Mouse (Mus musculus) midbrain, embryonic 13.5 days (tissue): ENCODE results near the gene Slc19a2. TPM values are rescaled to one million over a fixed set of nuclear protein-coding genes. Genes with fewer than 3 reads are reported as not detected.
"Not testable (repeated sequence)": the region's sequence is repeated elsewhere in the genome, so short reads cannot be mapped to it uniquely, and the experiment has no call there.

Experiments
- ATAC-seq: fragments of 200-750 bp; cut with Nextera tagmentation; 2 replicates; pipeline ENCODE4 v1.8.0; 2017; ENCODE audit warnings: mild to moderate bottlenecking, moderate TSS enrichment, moderate library complexity
- H3K27ac ChIP-seq: fragments of 300-500 bp; sonication (generic); 2 replicates; pipeline ENCODE4 v1.5.1; 2015; ENCODE audit warnings: inconsistent platforms, mild to moderate bottlenecking, moderate library complexity
- H3K27me3 ChIP-seq: fragments of 300-500 bp; sonication (generic); 2 replicates; pipeline ENCODE4 v1.6.1; 2015; ENCODE audit warnings: mild to moderate bottlenecking, inconsistent platforms
- H3K36me3 ChIP-seq: fragments of 300-500 bp; sonication (generic); 2 replicates; pipeline ENCODE4 v1.6.1; 2015; ENCODE audit warnings: mild to moderate bottlenecking, inconsistent platforms
- H3K4me1 ChIP-seq: fragments of 300-500 bp; sonication (generic); replicated peaks from 2 replicates; pipeline ENCODE4 v1.6.1; 2015; ENCODE audit warnings: inconsistent platforms
- H3K4me2 ChIP-seq: fragments of 300-500 bp; sonication (generic); replicated peaks from 2 replicates; pipeline ENCODE4 v1.6.1; 2015; ENCODE audit warnings: moderate library complexity, mild to moderate bottlenecking, inconsistent platforms
- H3K4me3 ChIP-seq: fragments of 300-500 bp; sonication (generic); replicated peaks from 2 replicates; pipeline ENCODE4 v1.5.1; 2015; ENCODE audit warnings: mild to moderate bottlenecking, inconsistent platforms
- H3K9ac ChIP-seq: fragments of 300-500 bp; sonication (generic); replicated peaks from 2 replicates; pipeline ENCODE4 v1.6.1; 2015; ENCODE audit warnings: mild to moderate bottlenecking, inconsistent platforms
- H3K9me3 ChIP-seq: fragments of 300-500 bp; sonication (generic); 2 replicates; pipeline ENCODE4 v1.6.1; 2016; ENCODE audit warnings: mild to moderate bottlenecking, inconsistent platforms
- WGBS: fragments of 180-500 bp; shearing (Covaris S2); methylation state at CpG from one replicate; pipeline ENCODE4 v1.1.7; 2015; 5-methylcytosine and 5-hydroxymethylcytosine counted together
- polyA plus RNA-seq: library from polyadenylated mRNA; unstranded; fragments of >200 nt; fragmentation: Nextera tagmentation; extraction: Ambion mirVana; gene quantifications from 2 replicates; pipeline ENCODE4 v1.2.1, GENCODE M21; 2015

Gene Slc19a2
- polyA plus RNA-seq, 1 experiment from 2014 or later = 7.7 TPM

DNA sequence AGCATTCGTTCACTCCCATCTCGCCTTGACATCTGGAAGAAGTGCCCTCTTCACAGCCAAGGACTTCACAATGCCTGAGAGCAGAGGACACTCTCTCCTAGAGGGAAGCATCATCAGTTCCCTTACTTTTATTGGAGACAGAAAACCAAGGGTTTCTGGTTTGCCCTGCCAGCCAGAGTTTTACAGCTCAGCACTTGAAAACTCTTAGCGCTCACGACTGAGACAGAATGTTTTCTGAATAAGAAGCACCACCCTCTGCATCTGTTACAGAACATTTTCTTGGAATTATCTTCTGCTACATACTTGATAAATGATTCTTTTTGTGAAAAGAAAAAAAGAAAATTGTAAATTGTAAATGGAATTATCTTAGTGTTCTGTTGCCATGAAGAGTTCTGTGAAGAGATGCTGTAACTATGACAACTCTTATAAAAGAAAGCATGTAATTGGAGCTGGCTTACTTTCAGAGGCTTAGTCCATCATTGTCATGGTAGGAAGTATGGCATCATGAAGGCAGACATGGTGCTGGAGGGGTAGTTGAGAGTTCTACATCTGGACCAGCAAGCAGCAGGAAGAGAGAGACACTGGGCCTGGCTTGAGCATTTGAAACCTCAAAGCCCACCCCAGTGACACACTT lies 16.8 kb upstream of the Slc19a2 start:
- not testable (repeated sequence) for H3K9me3 ChIP-seq, H3K27me3 ChIP-seq, H3K4me3 ChIP-seq, H3K9ac ChIP-seq, H3K36me3 ChIP-seq, H3K4me1 ChIP-seq, ATAC-seq, H3K27ac ChIP-seq, H3K4me2 ChIP-seq
- 79% methylated on average over 2 of the region's 4 CpGs for WGBS

GRCm38 (mm10) chr1:164233447-164233846 lies 15.4 kb upstream of the Slc19a2 start:
- H3K27ac ChIP-seq = no peak overlapping the region
- no peaks in the 10 kb centered on the region for H3K4me1 ChIP-seq
- WGBS = 81% methylated on average over 1 of the region's 1 CpGs
- H3K4me2 ChIP-seq = no peak overlapping the region
- no peaks in the 10 kb centered on the region for H3K36me3 ChIP-seq
- no peak for ATAC-seq
- H3K9ac ChIP-seq = no peak overlapping the region
- H3K4me3 ChIP-seq = no peak overlapping the region
- H3K27me3 ChIP-seq = no peaks in the 10 kb centered on the region
- no peaks in the 10 kb centered on the region for H3K9me3 ChIP-seq

DNA sequence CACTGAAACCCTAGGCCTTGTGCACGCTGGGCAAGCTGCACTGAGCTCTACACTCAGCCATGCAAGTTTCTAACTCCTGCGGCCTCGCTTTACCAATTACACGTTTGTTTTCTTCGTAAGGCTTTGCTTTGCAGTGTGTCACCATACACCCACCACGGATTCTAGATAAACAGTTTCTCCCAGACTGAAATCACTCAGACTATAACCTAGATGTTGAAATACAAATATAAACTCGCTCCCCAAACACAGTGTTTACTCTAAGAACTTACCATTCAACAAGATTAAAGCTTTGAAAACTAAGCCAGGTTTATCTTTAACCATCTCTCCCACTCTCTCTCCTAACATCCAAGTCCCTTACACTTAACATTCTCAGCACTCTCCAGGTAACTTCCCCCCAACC lies 13.8 kb upstream of the Slc19a2 start:
- Histone ChIP-seq H3K36me3 (no peaks in the 10 kb centered on the region), H3K4me2 (no peak overlapping the region), H3K27me3 (no peaks in the 10 kb centered on the region), H3K27ac (no peak overlapping the region), H3K9me3 (no peaks in the 10 kb centered on the region), H3K9ac (no peak overlapping the region), H3K4me3 (no peak overlapping the region), H3K4me1 (no peaks in the 10 kb centered on the region)
- 65% methylated on average over 7 of the region's 7 CpGs for WGBS
- no peak for ATAC-seq

- Histone ChIP-seq H3K4me2 (no peak overlapping the region), H3K36me3 (no peaks in the 10 kb centered on the region), H3K27ac (no peak overlapping the region), H3K4me3 (no peak overlapping the region), H3K9ac (no peak overlapping the region), H3K4me1 (no peaks in the 10 kb centered on the region), H3K27me3 (no peaks in the 10 kb centered on the region), H3K9me3 (no peaks in the 10 kb centered on the region)
- 54% methylated on average over 7 of the region's 7 CpGs for WGBS
- ATAC-seq = no peak
These were observed 12.8 kb upstream of the Slc19a2 start for GRCm38 (mm10) chr1:164236078-164236477.

GRCm38 (mm10) chr1:164241494-164241893 lies 7.4 kb upstream of the Slc19a2 start:
- Histone ChIP-seq H3K9ac (no peak overlapping the region), H3K36me3 (no peaks in the 10 kb centered on the region), H3K27me3 (no peaks in the 10 kb centered on the region), H3K4me2 (no peak overlapping the region), H3K4me3 (no peak overlapping the region), H3K9me3 (no peaks in the 10 kb centered on the region), H3K4me1 (no peaks in the 10 kb centered on the region), H3K27ac (no peak overlapping the region)
- WGBS = 84% methylated on average over 2 of the region's 2 CpGs
- no peak for ATAC-seq

GRCm38 (mm10) chr1:164242809-164243208 lies 6.0 kb upstream of the Slc19a2 start:
- ATAC-seq = no peak
- H3K9me3 ChIP-seq = no peaks in the 10 kb centered on the region
- 70% methylated on average over 8 of the region's 8 CpGs for WGBS
- no peaks in the 10 kb centered on the region for H3K27me3 ChIP-seq
- H3K27ac ChIP-seq = no peak overlapping the region
- H3K4me1 ChIP-seq = peaks cover 3% of the 10 kb centered on the region; the same call in 1 of the 2 replicates
- H3K9ac ChIP-seq = no peak overlapping the region
- H3K36me3 ChIP-seq = no peaks in the 10 kb centered on the region
- H3K4me3 ChIP-seq = no peak overlapping the region
- H3K4me2 ChIP-seq = no peak overlapping the region

DNA sequence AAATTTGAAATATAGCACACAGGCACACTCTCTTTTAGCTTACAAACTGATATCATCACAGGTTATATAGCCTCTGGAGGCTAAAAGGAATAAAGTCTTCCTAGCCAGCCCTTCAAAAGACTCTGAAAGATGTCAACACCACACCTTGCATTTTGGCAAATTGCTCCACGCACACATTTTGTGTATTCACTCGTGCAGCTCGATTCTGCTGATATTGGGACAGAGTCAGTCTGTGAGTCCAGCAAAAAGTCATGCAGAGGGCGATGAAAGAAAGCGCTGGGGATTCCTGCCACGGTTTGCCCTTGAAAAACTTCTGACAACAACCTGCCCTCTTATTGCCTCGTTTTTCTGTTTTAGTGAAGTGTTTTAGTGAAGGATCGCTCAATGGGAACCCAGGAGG lies 1.4 kb upstream of the Slc19a2 start:
- H3K9me3 ChIP-seq = no peaks in the 10 kb centered on the region
- no peaks in the 10 kb centered on the region for H3K36me3 ChIP-seq
- 0 out of 2 replicates have a peak, but pooled peaks cover 7% of the 10 kb centered on the region for H3K27me3 ChIP-seq
- H3K27ac ChIP-seq = no peak overlapping the region
- peak overlapping the region; percentile 82 for H3K4me2 ChIP-seq
- H3K4me3 ChIP-seq = no peak overlapping the region
- H3K4me1 ChIP-seq = peaks cover 22% of the 10 kb centered on the region
- WGBS = 35% methylated on average over 8 of the region's 8 CpGs
- no peak overlapping the region for H3K9ac ChIP-seq
- no peak for ATAC-seq

DNA sequence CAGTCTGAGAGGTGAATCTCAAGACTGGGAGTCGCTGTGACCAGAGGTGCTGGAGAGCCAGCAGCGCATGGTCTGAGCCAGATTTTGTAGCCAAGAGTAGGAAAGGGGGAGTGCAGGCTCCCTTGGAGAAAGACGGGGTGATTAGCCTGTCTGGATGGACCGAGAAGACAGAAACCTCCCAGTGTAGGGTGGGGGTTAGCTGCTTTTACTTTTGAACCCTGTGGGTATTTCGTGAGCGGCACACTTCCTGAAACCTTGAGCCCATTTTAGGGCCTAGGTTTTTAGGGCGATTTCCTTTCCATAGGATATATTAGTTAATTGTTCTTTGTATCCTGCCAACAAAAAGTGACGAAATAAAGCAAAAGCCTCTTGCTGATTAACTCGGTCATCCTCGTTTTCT lies 875 bp upstream of the Slc19a2 start:
- Histone ChIP-seq H3K27ac (peak overlapping the region; percentile 65; the same call in 1 of the 2 replicates), H3K4me1 (peaks cover 22% of the 10 kb centered on the region), H3K9ac (peak overlapping the region; percentile 68; the same call in 1 of the 2 replicates), H3K36me3 (no peaks in the 10 kb centered on the region), H3K4me2 (peak overlapping the region; percentile 82), H3K4me3 (peak overlapping the region; percentile 71), H3K27me3 (0 out of 2 replicates have a peak, but pooled peaks cover 7% of the 10 kb centered on the region), H3K9me3 (no peaks in the 10 kb centered on the region)
- WGBS = 9% methylated on average over 10 of the region's 10 CpGs
- ATAC-seq = no peak

GRCm38 (mm10) chr1:164249332-164249711 lies 476 bp downstream of the Slc19a2 start:
- Histone ChIP-seq H3K4me1 (peaks cover 22% of the 10 kb centered on the region), H3K36me3 (no peaks in the 10 kb centered on the region), H3K4me2 (peak overlapping the region; percentile 82), H3K9ac (peak overlapping the region; percentile 77), H3K27me3 (0 out of 2 replicates have a peak, but pooled peaks cover 7% of the 10 kb centered on the region), H3K4me3 (peak overlapping the region; percentile 71), H3K9me3 (no peaks in the 10 kb centered on the region), H3K27ac (peak overlapping the region; percentile 62)
- ATAC-seq = no peak; the same call in 1 of the 2 replicates
- under 1% methylated on average over 33 of the region's 33 CpGs for WGBS

- Histone ChIP-seq H3K4me1 (peaks cover 22% of the 10 kb centered on the region), H3K4me3 (peak overlapping the region; percentile 71), H3K4me2 (peak overlapping the region; percentile 82), H3K9ac (0 out of 2 replicates have a peak overlapping the region, but pooled peaks have one; percentile 77), H3K27me3 (0 out of 2 replicates have a peak, but pooled peaks cover 7% of the 10 kb centered on the region), H3K9me3 (no peaks in the 10 kb centered on the region), H3K36me3 (no peaks in the 10 kb centered on the region), H3K27ac (no peak overlapping the region)
- no peak for ATAC-seq
- WGBS = 69% methylated on average over 8 of the region's 8 CpGs
These were observed 1.7 kb downstream of the Slc19a2 start for GRCm38 (mm10) chr1:164250391-164251150.

DNA sequence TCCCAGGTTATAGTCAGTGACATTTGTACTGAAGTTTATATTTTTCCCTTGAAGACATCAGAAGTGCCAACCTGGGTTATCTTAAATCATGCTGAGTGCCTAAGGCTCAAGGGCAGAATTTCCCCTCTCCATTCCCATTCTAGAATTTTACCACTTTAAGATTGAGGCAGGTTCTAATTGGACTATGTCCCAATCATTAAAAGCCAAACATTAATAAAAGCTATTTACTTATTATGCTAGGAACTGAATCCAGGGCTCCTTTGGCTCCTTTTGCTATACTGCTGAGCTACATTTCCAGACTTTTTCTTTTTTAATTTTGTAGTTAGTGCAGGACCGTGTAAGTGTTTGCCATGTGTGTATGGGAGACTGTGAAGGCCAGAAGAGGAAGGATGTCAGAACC lies 2.6 kb downstream of the Slc19a2 start:
- Histone ChIP-seq H3K4me2 (no peak overlapping the region), H3K4me3 (no peak overlapping the region), H3K9ac (no peak overlapping the region), H3K27me3 (0 out of 2 replicates have a peak, but pooled peaks cover 7% of the 10 kb centered on the region), H3K9me3 (no peaks in the 10 kb centered on the region), H3K4me1 (peaks cover 22% of the 10 kb centered on the region), H3K36me3 (peaks cover 1% of the 10 kb centered on the region; the same call in 1 of the 2 replicates), H3K27ac (no peak overlapping the region)
- WGBS = 86% methylated on average over 1 of the region's 1 CpGs
- no peak for ATAC-seq

- H3K27me3 ChIP-seq = 0 out of 2 replicates have a peak, but pooled peaks cover 7% of the 10 kb centered on the region
- WGBS = 76% methylated on average over 5 of the region's 5 CpGs
- peaks cover 11% of the 10 kb centered on the region for H3K36me3 ChIP-seq
- H3K9ac ChIP-seq = no peak overlapping the region
- H3K9me3 ChIP-seq = no peaks in the 10 kb centered on the region
- ATAC-seq = no peak
- no peak overlapping the region for H3K4me2 ChIP-seq
- peaks cover 21% of the 10 kb centered on the region for H3K4me1 ChIP-seq
- no peak overlapping the region for H3K27ac ChIP-seq
- no peak overlapping the region for H3K4me3 ChIP-seq
These were observed 3.7 kb downstream of the Slc19a2 start for GRCm38 (mm10) chr1:164252551-164252950.
